Mouse (Mus musculus): ENCODE data around the gene Macrod2.

The Macrod2 gene

GRCm38 (mm10) chr2:142437606-142438461 lies 2042.7 kb downstream of the Macrod2 start:
- in situ Hi-C loops (cut with MboI, MseI) = loop anchor here (5.0 to 10.0 kb wide), 2 partner anchors 59 to 597 kb away; no protein-coding TSS in a partner anchor
